Mouse (Mus musculus) CH12.LX (cell line): ENCODE data around the gene Tmem176a. TPM values are rescaled to one million over a fixed set of nuclear protein-coding genes. Genes with fewer than 3 reads are reported as not detected.

Experiments
- DNase-seq: peaks from one replicate; pipeline ENCODE4 v3.0.0-alpha.2; 2013; ENCODE audit errors: extremely low read depth
- H3K27ac ChIP-seq: 2 replicates; pipeline ENCODE4 v1.5.1; 2012; ENCODE audit warnings: low read depth, mild to moderate bottlenecking, control low read depth, moderate library complexity; ENCODE audit not compliant: insufficient read depth
- H3K27me3 ChIP-seq: replicated peaks from 2 replicates; pipeline ENCODE3; 2012; ENCODE audit warnings: inconsistent platforms
- H3K36me3 ChIP-seq, 2 experiments: replicated peaks in 1 of 2; 2 replicates each; pipeline versions ENCODE3 to v1.6.1; 2012; ENCODE audit warnings: inconsistent platforms in 1 of 2, low read length in 1 of 2, mild to moderate bottlenecking in 1 of 2, mixed read lengths in 1 of 2, moderate library complexity in 1 of 2; ENCODE audit not compliant: control insufficient read depth in 1 of 2, insufficient read depth in 1 of 2
- H3K4me1 ChIP-seq, 2 experiments: 2 replicates each; pipeline ENCODE4 v1.6.1; 2012; ENCODE audit warnings: inconsistent platforms in 1 of 2, moderate library complexity in 1 of 2; ENCODE audit not compliant: insufficient read depth in 2 of 2, control insufficient read depth in 1 of 2
- H3K4me2 ChIP-seq: 2 replicates; pipeline ENCODE4 v1.6.1; 2012; ENCODE audit warnings: low read depth, mild to moderate bottlenecking, control low read depth; ENCODE audit not compliant: poor library complexity, insufficient read depth, severe bottlenecking
- H3K4me3 ChIP-seq, 3 experiments: fragments of 150-350 bp in 1 of 3; sonication (generic) in 1 of 3; replicated peaks in 1 of 3; 2 replicates each; pipeline versions ENCODE3 to v1.5.1; 2011 to 2012; ENCODE audit warnings: low read depth in 2 of 3, low read length in 2 of 3, mild to moderate bottlenecking in 2 of 3, moderate library complexity in 2 of 3, control low read depth in 1 of 3, improper control_type of control experiment in 1 of 3, inconsistent platforms in 1 of 3, mixed read lengths in 1 of 3; ENCODE audit not compliant: poor library complexity in 1 of 3
- H3K79me2 ChIP-seq: replicated peaks from 2 replicates; pipeline ENCODE4 v1.6.1; 2012; ENCODE audit warnings: mild to moderate bottlenecking, moderate library complexity; ENCODE audit not compliant: control insufficient read depth, poor library complexity, insufficient read depth, severe bottlenecking; ENCODE audit errors: extremely low read depth
- H3K9ac ChIP-seq: 2 replicates; pipeline ENCODE4 v1.6.1; 2012; ENCODE audit warnings: low read depth, mild to moderate bottlenecking, control low read depth, moderate library complexity; ENCODE audit not compliant: insufficient read depth
- H3K9me3 ChIP-seq: replicated peaks from 2 replicates; pipeline ENCODE3; 2012; ENCODE audit warnings: low read length, inconsistent platforms, mixed read lengths
- BHLHE40 ChIP-seq: IDR thresholded peaks from 2 replicates; pipeline ENCODE4 v1.6.1; 2011; ENCODE audit warnings: mild to moderate bottlenecking, low read depth, low read length, improper control_type of control experiment
- CHD1 ChIP-seq: IDR thresholded peaks from 2 replicates; pipeline ENCODE4 v1.6.1; 2012; ENCODE audit warnings: low read depth, low read length, improper control_type of control experiment, inconsistent platforms
- E2F4 ChIP-seq: IDR thresholded peaks from 2 replicates; pipeline ENCODE4 v1.6.1; 2011; ENCODE audit warnings: low read depth, low read length, improper control_type of control experiment; ENCODE audit not compliant: insufficient replicate concordance
- ELF1 ChIP-seq: IDR thresholded peaks from 2 replicates; pipeline ENCODE4 v1.6.1; 2014; ENCODE audit warnings: low read depth, mild to moderate bottlenecking, inconsistent platforms, low read length, improper control_type of control experiment
- HCFC1 ChIP-seq: IDR thresholded peaks from 2 replicates; pipeline ENCODE4 v1.6.1; 2012; ENCODE audit warnings: low read depth, mild to moderate bottlenecking, inconsistent platforms, low read length, improper control_type of control experiment
- IRF4 ChIP-seq: IDR thresholded peaks from 2 replicates; pipeline ENCODE4 v1.6.1; 2014; ENCODE audit warnings: low read depth, mild to moderate bottlenecking, inconsistent platforms, low read length, improper control_type of control experiment
- JUND ChIP-seq: conservative IDR thresholded peaks from 2 replicates; pipeline ENCODE4 v1.6.1; 2011; ENCODE audit warnings: low read depth, low read length, improper control_type of control experiment
- MAFK ChIP-seq: IDR thresholded peaks from 2 replicates; pipeline ENCODE4 v1.6.1; 2011; ENCODE audit warnings: low read length, improper control_type of control experiment; ENCODE audit not compliant: insufficient replicate concordance
- MAZ ChIP-seq: IDR thresholded peaks from 2 replicates; pipeline ENCODE4 v1.6.1; 2012; ENCODE audit warnings: low read depth, mild to moderate bottlenecking, inconsistent platforms, low read length, improper control_type of control experiment, moderate library complexity
- MXI1 ChIP-seq: IDR thresholded peaks from 2 replicates; pipeline ENCODE4 v1.6.1; 2011; ENCODE audit warnings: mild to moderate bottlenecking, low read depth, low read length, improper control_type of control experiment
- PAX5 ChIP-seq: IDR thresholded peaks from 2 replicates; pipeline ENCODE4 v1.6.1; 2012; ENCODE audit warnings: low read length, inconsistent platforms, mixed read lengths
- RCOR1 ChIP-seq: conservative IDR thresholded peaks from 2 replicates; pipeline ENCODE4 v1.6.1; 2012; ENCODE audit warnings: low read depth, mild to moderate bottlenecking, inconsistent platforms, low read length, improper control_type of control experiment
- TBP ChIP-seq: conservative IDR thresholded peaks from 2 replicates; pipeline ENCODE4 v1.6.1; 2011; ENCODE audit warnings: low read depth, low read length, improper control_type of control experiment
- TCF12 ChIP-seq: IDR thresholded peaks from 2 replicates; pipeline ENCODE4 v1.6.1; 2014; ENCODE audit warnings: low read depth, mild to moderate bottlenecking, inconsistent platforms, low read length, improper control_type of control experiment
- USF1 ChIP-seq: IDR thresholded peaks from 2 replicates; pipeline ENCODE4 v1.6.1; 2014; ENCODE audit warnings: low read depth, mild to moderate bottlenecking, inconsistent platforms, low read length, improper control_type of control experiment
- USF2 ChIP-seq: conservative IDR thresholded peaks from 2 replicates; pipeline ENCODE4 v1.6.1; 2011; ENCODE audit warnings: low read depth, low read length, improper control_type of control experiment
- ZC3H11A ChIP-seq: IDR thresholded peaks from 2 replicates; pipeline ENCODE4 v1.6.1; 2012; ENCODE audit warnings: low read depth, mild to moderate bottlenecking, inconsistent platforms, low read length, improper control_type of control experiment
- dilution Hi-C: fragments of 300-500 bp; cut with MboI; formaldehyde crosslinking; loops from 2 replicates; pipeline ENCODE4 v1.14.3; 2020; ENCODE audit warnings: low sequenced_read_pairs; ENCODE audit not compliant: extremely low pct_unique_long_range_greater_than_20kb, extremely low pct_ligation_motif_present
- in situ Hi-C: fragments of 300-500 bp; cut with MboI; formaldehyde crosslinking; loops from 3 replicates; pipeline ENCODE4 v1.14.3; 2019; ENCODE audit warnings: low sequenced_read_pairs, low pct_ligation_motif_present, low pct_unique_long_range_greater_than_20kb, mixed read lengths
- polyA plus RNA-seq: library from polyadenylated mRNA; unstranded; fragments of >175 nt; gene quantifications from 2 replicates; pipeline ENCODE4 v1.2.1, GENCODE M21; 2012; ENCODE audit warnings: low read depth; ENCODE audit not compliant: insufficient read length
- total RNA-seq, 2 experiments: library from RNA; depleted of rRNA; stranded (reverse); fragments of 300-350 nt in 1 of 2; fragments of >200 nt in 1 of 2; gene quantifications; 2 replicates each; pipeline ENCODE4 v1.2.3; 2012 to 2014

Tmem176a gene
- total and polyA plus RNA-seq, 3 experiments = 27.2 to 58.0 (median 34.6) TPM

- H3K27ac ChIP-seq = no peak overlapping the region
- dilution Hi-C loops = no loop called here
- TF ChIP-seq CHD1 (no peak), RCOR1 (no peak), HCFC1 (no peak), USF2 (no peak), PAX5 (no peak), IRF4 (no peak), MXI1 (no peak), MAFK (no peak), ZC3H11A (no peak), E2F4 (no peak), TBP (no peak), ELF1 (no peak), MAZ (no peak), TCF12 (no peak), USF1 (no peak)
- TF ChIP-seq, all 38 proteins: peak for 0
- DNase-seq = no peak
- H3K4me3 ChIP-seq = peak overlapping the region in 2 of 3 experiments; percentile 59 to 73
- peaks cover 7 to 86% of the 10 kb centered on the region in 2 experiments for H3K4me1 ChIP-seq
- H3K4me2 ChIP-seq = no peak overlapping the region
- no peaks in the 10 kb centered on the region for H3K27me3 ChIP-seq
- in situ Hi-C loops = no loop called here
- H3K79me2 ChIP-seq = no peaks in the 10 kb centered on the region
- no peaks in the 10 kb centered on the region for H3K9me3 ChIP-seq
- H3K9ac ChIP-seq = no peak overlapping the region
- peaks cover 3 to 67% of the 10 kb centered on the region in 2 experiments for H3K36me3 ChIP-seq
These were observed 2.2 kb upstream of the Tmem176a start for GRCm38 (mm10) chr6:48838321-48839080.

- Histone ChIP-seq H3K27me3 (no peaks in the 10 kb centered on the region), H3K9me3 (no peaks in the 10 kb centered on the region), H3K79me2 (no peaks in the 10 kb centered on the region), H3K4me2 (peak within 1 kb of the TSS; percentile 48; the same call in 1 of the 2 replicates), H3K9ac (no peak within 1 kb of the TSS), H3K27ac (no peak within 1 kb of the TSS), H3K4me3 (peak within 1 kb of the TSS; percentile 50 to 73 (median 59)), H3K36me3 (peaks cover 0 to 63% of the 10 kb centered on the region in 2 experiments), H3K4me1 (peaks cover 10 to 92% of the 10 kb centered on the region in 2 experiments)
- dilution Hi-C loops (no loop called here), in situ Hi-C loops (no loop called here)
- peak; percentile 18; the same call in 1 of the 2 replicates for TF ChIP-seq TCF12
- peak; percentile 41 for TF ChIP-seq ELF1
- 0 out of 2 replicates have a peak, but pooled peaks have one; percentile 6 for TF ChIP-seq BHLHE40
- no peak for TF ChIP-seq JUND
- peak; percentile 54 for DNase-seq
These were observed 380 bp downstream of the Tmem176a start, which contains the start of gene Tmem176b for GRCm38 (mm10) chr6:48840973-48841625. TSS of gene Tmem176b (minus strand) at chr6:48841496.
